Mouse (Mus musculus) cerebellum, adult 11 months (tissue): Measurements from ENCODE around the gene Gas2l2.

Experiments used
- DNase-seq: peaks from one replicate; pipeline ENCODE4 v3.0.0; 2022

Gas2l2 gene

GRCm38 (mm10) chr11:83429355-83429754 is at the start of gene Gas2l2:
Gene Gas2l2, minus strand, starts transcription at chr11:83429455.
- DNase-seq: no peak

- DNase-seq: peak; percentile 28
Observed at GRCm38 (mm10) chr11:83473235-83474016, 44.2 kb upstream of the Gas2l2 start.

GRCm38 (mm10) chr11:83472324-83473234 is 43.3 kb upstream of the Gas2l2 start, which contains the start of gene Taf15:
Gene Taf15, plus strand, starts transcription at chr11:83473086.
- DNase-seq: peak; percentile 99

- no peak for DNase-seq
Observed at GRCm38 (mm10) chr11:83471766-83472165, 42.5 kb upstream of the Gas2l2 start.

GRCm38 (mm10) chr11:83468765-83469164 is 39.5 kb upstream of the Gas2l2 start:
- DNase-seq: no peak

- DNase-seq: peak; percentile 41
Observed at GRCm38 (mm10) chr11:83467120-83467652, 37.9 kb upstream of the Gas2l2 start.

GRCm38 (mm10) chr11:83465976-83466375 is 36.7 kb upstream of the Gas2l2 start:
- DNase-seq: peak; percentile 80

GRCm38 (mm10) chr11:83462711-83463244 is 33.5 kb upstream of the Gas2l2 start, which contains the start of gene Mmp28:
Gene Mmp28, minus strand, starts transcription at chr11:83463071.
- no peak for DNase-seq

GRCm38 (mm10) chr11:83461462-83462027 is 32.3 kb upstream of the Gas2l2 start:
- DNase-seq: no peak

- no peak for DNase-seq
Observed at GRCm38 (mm10) chr11:83457912-83458601, 28.8 kb upstream of the Gas2l2 start.

- DNase-seq: no peak
Observed at GRCm38 (mm10) chr11:83457257-83457656, 28.0 kb upstream of the Gas2l2 start.

- DNase-seq: no peak
Observed at GRCm38 (mm10) chr11:83455608-83456007, 26.4 kb upstream of the Gas2l2 start.

- no peak for DNase-seq
Observed at GRCm38 (mm10) chr11:83454548-83454947, 25.3 kb upstream of the Gas2l2 start.

- DNase-seq: no peak
Observed at GRCm38 (mm10) chr11:83451281-83451680, 22.0 kb upstream of the Gas2l2 start.

- DNase-seq: no peak
Observed at GRCm38 (mm10) chr11:83450550-83450949, 21.3 kb upstream of the Gas2l2 start.

GRCm38 (mm10) chr11:83449298-83449697 is 20.0 kb upstream of the Gas2l2 start:
- DNase-seq: no peak

- no peak for DNase-seq
Observed at GRCm38 (mm10) chr11:83448927-83449236, 19.6 kb upstream of the Gas2l2 start.

- DNase-seq: no peak
Observed at GRCm38 (mm10) chr11:83448021-83448926, 19.0 kb upstream of the Gas2l2 start.

GRCm38 (mm10) chr11:83447612-83448011 is 18.4 kb upstream of the Gas2l2 start:
- no peak for DNase-seq

GRCm38 (mm10) chr11:83445001-83445400 is 15.7 kb upstream of the Gas2l2 start:
- DNase-seq: no peak

GRCm38 (mm10) chr11:83443824-83444223 is 14.6 kb upstream of the Gas2l2 start:
- no peak for DNase-seq
